Mouse (Mus musculus): ENCODE measurements around the gene Pdhx. TPM values are rescaled to one million over a fixed set of nuclear protein-coding genes. Genes with fewer than 3 reads are reported as not detected.

The Pdhx gene
- polyA plus RNA-seq, 1 experiment = 4.9 TPM

DNA sequence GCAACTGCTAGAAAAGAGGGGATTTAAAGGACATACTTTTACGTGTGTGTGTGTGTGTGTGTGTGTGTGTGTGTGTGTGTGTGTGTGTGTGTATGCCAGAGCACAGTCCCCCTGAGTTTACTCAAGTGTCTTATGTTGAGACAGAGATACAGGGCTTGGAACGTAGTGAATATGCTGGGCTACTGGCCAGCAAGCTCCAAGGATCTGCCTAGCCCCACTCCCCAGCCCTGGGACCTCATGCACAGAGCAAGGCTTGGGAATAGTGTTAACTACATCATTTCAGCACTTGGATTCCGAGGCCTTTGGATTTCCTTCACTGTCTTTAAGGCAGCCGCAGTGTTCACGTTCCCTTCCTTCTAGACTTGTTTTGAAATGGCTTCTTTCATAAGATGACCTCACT is 29.3 kb upstream of the Pdhx start:
- TF ChIP-seq POLR2A (IDR thresholded peaks at IDR 0.05; ENCODE audit: low read depth, low read length) (no peak), CTCF (IDR thresholded peaks at IDR 0.05; ENCODE audit: extremely low read depth, insufficient read length, insufficient replicate concordance, low read depth, low read length) (no peak)
- Histone ChIP-seq H3K36me3 (ENCODE audit: control insufficient read depth, insufficient read depth, low read length) (no peaks in the 10 kb centered on the region), H3K4me1 (ENCODE audit: control insufficient read depth, insufficient read depth, insufficient read length, low read length) (no peaks in the 10 kb centered on the region), H3K27me3 (ENCODE audit: control insufficient read depth, insufficient read depth, low read length) (no peaks in the 10 kb centered on the region), H3K4me3 (ENCODE audit: low read depth, low read length) (no peak overlapping the region), H3K27ac (ENCODE audit: insufficient read depth, low read depth, low read length) (no peak overlapping the region)
- 74% methylated on average over 5 of the region's 5 CpGs for WGBS

DNA sequence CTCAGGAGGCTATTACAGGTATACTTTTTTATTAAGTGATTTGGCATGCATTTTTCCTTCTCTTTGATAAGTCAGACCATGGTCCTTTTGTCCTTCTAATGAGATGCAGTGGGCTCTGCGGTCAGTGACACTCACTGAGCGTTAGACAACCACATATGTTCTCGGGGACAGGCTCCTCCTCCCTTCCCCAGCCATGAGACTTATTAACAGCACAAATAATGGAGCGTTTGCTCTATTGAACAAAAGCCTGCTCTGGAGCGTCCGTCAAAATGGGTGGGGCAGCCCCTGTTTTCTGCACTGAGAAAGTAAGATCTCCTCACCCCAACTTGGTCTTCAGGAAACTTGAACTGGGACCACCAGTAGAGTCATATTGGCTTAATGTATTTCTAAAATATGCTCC is 16.2 kb upstream of the Pdhx start:
- TF ChIP-seq POLR2A (IDR thresholded peaks at IDR 0.05; ENCODE audit: low read depth, low read length) (no peak), CTCF (IDR thresholded peaks at IDR 0.05; ENCODE audit: extremely low read depth, insufficient read length, insufficient replicate concordance, low read depth, low read length) (no peak)
- 0 out of 2 replicates have a peak, but pooled peaks cover 2% of the 10 kb centered on the region for H3K36me3 ChIP-seq (ENCODE audit: control insufficient read depth, insufficient read depth, low read length)
- H3K27me3 ChIP-seq (ENCODE audit: control insufficient read depth, insufficient read depth, low read length) = no peaks in the 10 kb centered on the region
- no peak overlapping the region for H3K4me3 ChIP-seq (ENCODE audit: low read depth, low read length)
- no peak overlapping the region for H3K27ac ChIP-seq (ENCODE audit: insufficient read depth, low read depth, low read length)
- H3K4me1 ChIP-seq (ENCODE audit: control insufficient read depth, insufficient read depth, insufficient read length, low read length) = no peaks in the 10 kb centered on the region
- WGBS = 87% methylated on average over 6 of the region's 6 CpGs

- 96% methylated on average over 4 of the region's 4 CpGs for WGBS
- Histone ChIP-seq H3K27ac (ENCODE audit: insufficient read depth, low read depth, low read length) (no peak overlapping the region), H3K4me1 (ENCODE audit: control insufficient read depth, insufficient read depth, insufficient read length, low read length) (no peaks in the 10 kb centered on the region), H3K36me3 (ENCODE audit: control insufficient read depth, insufficient read depth, low read length) (0 out of 2 replicates have a peak, but pooled peaks cover 2% of the 10 kb centered on the region), H3K27me3 (ENCODE audit: control insufficient read depth, insufficient read depth, low read length) (no peaks in the 10 kb centered on the region), H3K4me3 (ENCODE audit: low read depth, low read length) (no peak overlapping the region)
- TF ChIP-seq CTCF (IDR thresholded peaks at IDR 0.05; ENCODE audit: extremely low read depth, insufficient read length, insufficient replicate concordance, low read depth, low read length) (peak; percentile 15; the same call in 1 of the 2 replicates), POLR2A (IDR thresholded peaks at IDR 0.05; ENCODE audit: low read depth, low read length) (no peak)
These were observed 14.8 kb upstream of the Pdhx start for GRCm38 (mm10) chr2:103088099-103088498.

- 0% methylated on average over 1 of the region's 1 CpGs for WGBS
- H3K4me3 ChIP-seq (ENCODE audit: low read depth, low read length) = no peak overlapping the region
- H3K27ac ChIP-seq (ENCODE audit: insufficient read depth, low read depth, low read length) = no peak overlapping the region
These were observed 13.1 kb upstream of the Pdhx start for GRCm38 (mm10) chr2:103086432-103086831.

GRCm38 (mm10) chr2:103085633-103086032 is 12.3 kb upstream of the Pdhx start:
- TF ChIP-seq CTCF (IDR thresholded peaks at IDR 0.05; ENCODE audit: extremely low read depth, insufficient read length, insufficient replicate concordance, low read depth, low read length) (no peak), POLR2A (IDR thresholded peaks at IDR 0.05; ENCODE audit: low read depth, low read length) (no peak)
- 84% methylated on average over 10 of the region's 10 CpGs for WGBS
- H3K4me3 ChIP-seq (ENCODE audit: low read depth, low read length) = no peak overlapping the region
- no peaks in the 10 kb centered on the region for H3K27me3 ChIP-seq (ENCODE audit: control insufficient read depth, insufficient read depth, low read length)
- H3K27ac ChIP-seq (ENCODE audit: insufficient read depth, low read depth, low read length) = no peak overlapping the region
- no peaks in the 10 kb centered on the region for H3K4me1 ChIP-seq (ENCODE audit: control insufficient read depth, insufficient read depth, insufficient read length, low read length)
- 0 out of 2 replicates have a peak, but pooled peaks cover 2% of the 10 kb centered on the region for H3K36me3 ChIP-seq (ENCODE audit: control insufficient read depth, insufficient read depth, low read length)

More at GRCm38 (mm10) chr2:103086432-103086831, 13.1 kb upstream of the Pdhx start:
- 0 out of 2 replicates have a peak, but pooled peaks cover 2% of the 10 kb centered on the region for H3K36me3 ChIP-seq (ENCODE audit: control insufficient read depth, insufficient read depth, low read length)
- TF ChIP-seq POLR2A (IDR thresholded peaks at IDR 0.05; ENCODE audit: low read depth, low read length) (no peak), CTCF (IDR thresholded peaks at IDR 0.05; ENCODE audit: extremely low read depth, insufficient read length, insufficient replicate concordance, low read depth, low read length) (no peak)
- no peaks in the 10 kb centered on the region for H3K27me3 ChIP-seq (ENCODE audit: control insufficient read depth, insufficient read depth, low read length)
- no peaks in the 10 kb centered on the region for H3K4me1 ChIP-seq (ENCODE audit: control insufficient read depth, insufficient read depth, insufficient read length, low read length)

DNA sequence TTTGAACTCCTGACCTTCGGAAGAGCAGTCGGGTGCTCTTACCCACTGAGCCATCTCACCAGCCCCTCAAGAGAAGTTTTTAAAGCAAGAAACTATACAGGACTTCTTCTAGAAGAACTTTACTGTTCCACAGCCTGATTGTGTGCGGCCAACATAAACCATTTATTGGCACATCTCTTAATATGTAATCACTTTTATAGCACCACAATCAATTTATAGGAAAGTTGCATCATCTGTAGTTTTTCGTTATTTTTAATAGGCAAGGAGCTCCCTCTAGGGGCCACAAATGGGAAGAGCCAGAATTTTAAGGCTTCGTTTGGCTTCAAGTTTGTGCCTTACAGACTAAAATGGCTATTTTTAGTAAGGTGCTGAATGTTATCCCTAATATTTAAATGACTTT is 11.1 kb upstream of the Pdhx start:
- WGBS = 37% methylated on average over 5 of the region's 5 CpGs
- no peak overlapping the region for H3K27ac ChIP-seq (ENCODE audit: insufficient read depth, low read depth, low read length)
- H3K36me3 ChIP-seq (ENCODE audit: control insufficient read depth, insufficient read depth, low read length) = 0 out of 2 replicates have a peak, but pooled peaks cover 2% of the 10 kb centered on the region
- no peaks in the 10 kb centered on the region for H3K4me1 ChIP-seq (ENCODE audit: control insufficient read depth, insufficient read depth, insufficient read length, low read length)
- no peak overlapping the region for H3K4me3 ChIP-seq (ENCODE audit: low read depth, low read length)
- no peaks in the 10 kb centered on the region for H3K27me3 ChIP-seq (ENCODE audit: control insufficient read depth, insufficient read depth, low read length)
- TF ChIP-seq POLR2A (IDR thresholded peaks at IDR 0.05; ENCODE audit: low read depth, low read length) = no peak
- TF ChIP-seq CTCF (IDR thresholded peaks at IDR 0.05; ENCODE audit: extremely low read depth, insufficient read length, insufficient replicate concordance, low read depth, low read length) = no peak

DNA sequence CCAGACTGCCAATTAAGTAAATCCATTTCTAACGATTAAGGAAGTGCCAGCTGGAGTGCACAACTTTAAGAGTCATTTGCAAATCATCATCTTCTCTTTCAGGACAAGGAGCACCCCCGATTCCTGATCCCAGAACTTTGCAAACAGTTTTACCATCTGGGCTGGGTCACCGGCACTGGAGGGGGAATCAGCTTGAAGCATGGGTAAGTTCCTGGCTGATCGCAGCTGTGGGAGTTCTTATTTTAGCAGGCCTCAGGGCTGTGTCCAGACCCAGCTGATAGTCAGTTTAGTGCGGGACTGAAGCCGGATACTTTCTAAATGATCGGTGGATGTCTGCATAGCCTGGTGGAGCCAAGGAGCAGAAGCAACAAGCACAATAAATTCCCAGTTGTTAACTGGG is 9.5 kb upstream of the Pdhx start:
- no peak for TF ChIP-seq CTCF (IDR thresholded peaks at IDR 0.05; ENCODE audit: extremely low read depth, insufficient read length, insufficient replicate concordance, low read depth, low read length)
- no peak for TF ChIP-seq POLR2A (IDR thresholded peaks at IDR 0.05; ENCODE audit: low read depth, low read length)
- Histone ChIP-seq H3K4me1 (ENCODE audit: control insufficient read depth, insufficient read depth, insufficient read length, low read length) (no peaks in the 10 kb centered on the region), H3K27me3 (ENCODE audit: control insufficient read depth, insufficient read depth, low read length) (no peaks in the 10 kb centered on the region), H3K36me3 (ENCODE audit: control insufficient read depth, insufficient read depth, low read length) (0 out of 2 replicates have a peak, but pooled peaks cover 2% of the 10 kb centered on the region), H3K4me3 (ENCODE audit: low read depth, low read length) (no peak overlapping the region), H3K27ac (ENCODE audit: insufficient read depth, low read depth, low read length) (no peak overlapping the region)
- WGBS = 87% methylated on average over 7 of the region's 7 CpGs

All from small intestine, adult 2 months (tissue).